Mouse (Mus musculus) spleen, embryonic (tissue): ENCODE results near the gene Fyn.

Experiments
- CTCF ChIA-PET: fragments of 350-600 bp; sonication (Branson Sonifier 250); formaldehyde crosslinking; loops from one replicate; lab custom pipeline; 2022; lab: Charles Lee

Gene Fyn

DNA sequence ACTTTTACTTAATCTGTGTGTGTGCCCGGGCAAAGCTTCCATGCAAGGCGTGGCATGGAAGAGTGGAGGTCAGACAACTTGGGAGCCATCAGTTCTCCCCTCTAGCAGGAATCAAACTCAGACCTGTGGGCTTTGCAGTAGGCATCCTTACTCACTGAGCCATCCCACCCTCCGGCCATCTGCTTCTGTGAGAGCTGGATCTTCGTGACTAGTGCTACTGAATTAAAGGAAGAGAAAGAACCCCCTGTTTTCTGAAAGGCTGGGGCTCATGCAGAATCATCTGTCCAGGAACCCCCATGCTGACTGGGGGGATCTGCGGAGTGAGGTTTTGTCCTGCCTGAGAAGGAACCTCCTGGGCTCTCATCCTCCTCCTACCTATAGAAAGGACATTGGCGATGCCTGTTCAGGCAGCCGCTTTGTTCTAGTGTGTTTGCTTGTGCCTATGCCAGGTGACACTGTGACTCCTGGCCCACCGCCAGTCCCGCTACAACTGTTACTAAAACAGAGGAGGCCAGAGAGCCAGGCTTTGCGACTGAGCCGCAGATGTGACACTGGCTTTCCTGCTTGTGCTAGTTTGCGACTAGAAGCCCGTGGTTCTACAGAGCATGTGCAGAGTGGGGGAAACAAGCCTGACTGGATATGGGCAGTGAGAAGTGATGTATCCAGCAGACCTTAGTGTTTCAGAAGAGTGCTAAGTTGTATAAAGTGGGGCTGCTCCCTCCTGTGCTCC, 133.5 kb downstream of the Fyn start:
- CTCF ChIA-PET, result interaction anchor here (0.8 kb wide), 1 partner anchor 18 kb away, joined by 3 read pairs; no protein-coding TSS in a partner anchor

DNA sequence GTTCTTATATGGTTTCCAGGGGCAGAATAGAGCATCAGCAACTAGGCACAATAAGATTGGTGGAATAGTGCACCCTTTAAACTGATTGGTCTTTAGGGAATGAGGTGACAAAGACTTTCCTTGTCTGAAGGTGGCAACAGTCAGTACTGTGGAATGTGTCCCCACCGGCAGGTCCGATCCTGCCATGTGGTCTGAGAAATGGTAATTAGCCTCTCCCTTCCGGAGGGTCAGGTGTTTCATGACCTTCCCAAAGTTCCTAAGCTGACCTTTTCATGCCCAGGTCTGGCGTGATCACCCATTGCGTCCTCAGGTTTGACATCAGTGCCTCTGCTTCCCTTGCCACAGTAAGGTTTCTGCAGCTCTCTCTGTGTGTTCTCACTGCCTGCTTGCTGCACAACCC, 134.7 kb downstream of the Fyn start:
- CTCF ChIA-PET, result interaction anchor here (0.6 to 0.8 kb wide), 2 partner anchors 35 to 90 kb away, joined by 3 read pairs; no protein-coding TSS in a partner anchor

DNA sequence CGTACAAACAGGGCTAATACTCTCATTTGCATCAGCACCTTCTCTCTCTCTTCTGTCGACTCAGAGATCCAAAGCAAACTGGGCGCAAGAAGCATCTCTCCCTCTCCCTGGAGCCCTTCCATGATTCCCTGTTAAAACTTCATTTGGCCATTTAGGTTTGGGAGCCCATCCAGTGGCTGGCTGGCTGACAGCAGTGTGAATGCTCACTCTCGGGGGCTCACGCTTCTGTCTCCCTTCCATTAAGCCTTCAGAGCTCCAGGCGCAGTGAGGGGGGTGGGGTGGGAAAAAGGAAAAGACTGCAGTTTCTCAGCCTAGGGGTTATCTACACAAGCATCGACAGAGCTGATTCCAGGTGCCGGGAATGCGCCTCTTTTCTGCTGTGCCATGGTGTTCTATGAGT, 136.4 kb downstream of the Fyn start:
- CTCF ChIA-PET, result interaction anchor here (0.5 to 0.7 kb wide), 3 partner anchors 15 to 224 kb away, joined by 3 to 5 read pairs (median 4); no protein-coding TSS in a partner anchor

DNA sequence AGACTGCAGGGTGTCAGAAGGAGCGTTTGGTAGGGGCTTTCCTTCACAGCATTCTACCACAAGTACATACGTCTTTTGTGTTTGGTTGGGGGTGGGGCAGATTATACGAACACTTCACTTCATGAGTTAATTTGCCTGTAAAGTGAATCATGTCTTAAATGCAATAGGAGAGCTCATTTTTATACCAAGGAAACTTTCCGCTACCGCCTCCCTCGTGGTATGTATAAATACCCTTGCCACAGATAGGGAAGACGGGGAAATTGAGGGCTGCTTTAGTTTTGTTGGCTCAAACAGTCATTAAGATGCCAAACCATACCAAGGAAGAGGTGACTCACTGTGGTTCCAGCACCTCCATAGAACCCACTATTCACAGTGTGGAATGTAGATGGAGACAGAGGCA, 137.0 kb downstream of the Fyn start:
- CTCF ChIA-PET, result interaction anchor here (0.5 to 0.7 kb wide), 2 partner anchors 14 to 21 kb away, joined by 4 to 5 read pairs; no protein-coding TSS in a partner anchor

DNA sequence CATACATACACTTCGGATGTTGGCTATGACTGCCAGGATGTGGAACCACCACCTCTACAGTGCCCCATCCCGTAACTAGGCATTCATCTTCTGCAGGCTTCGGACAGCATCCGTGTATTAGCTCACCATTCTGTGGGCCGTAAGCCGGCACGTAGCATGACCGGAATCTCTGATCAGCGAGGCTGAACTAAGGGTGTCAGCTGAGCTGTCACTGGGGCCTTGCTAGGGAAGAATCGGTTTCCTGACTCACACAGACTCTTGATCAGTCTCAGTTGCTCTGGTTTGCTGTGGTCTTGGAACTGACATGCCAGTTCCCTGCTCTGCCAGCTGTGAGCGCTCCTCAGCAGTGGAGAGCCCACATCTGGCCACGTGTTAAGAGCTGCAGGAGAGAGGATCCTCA, 137.7 kb downstream of the Fyn start:
- CTCF ChIA-PET, result no interaction called here

DNA sequence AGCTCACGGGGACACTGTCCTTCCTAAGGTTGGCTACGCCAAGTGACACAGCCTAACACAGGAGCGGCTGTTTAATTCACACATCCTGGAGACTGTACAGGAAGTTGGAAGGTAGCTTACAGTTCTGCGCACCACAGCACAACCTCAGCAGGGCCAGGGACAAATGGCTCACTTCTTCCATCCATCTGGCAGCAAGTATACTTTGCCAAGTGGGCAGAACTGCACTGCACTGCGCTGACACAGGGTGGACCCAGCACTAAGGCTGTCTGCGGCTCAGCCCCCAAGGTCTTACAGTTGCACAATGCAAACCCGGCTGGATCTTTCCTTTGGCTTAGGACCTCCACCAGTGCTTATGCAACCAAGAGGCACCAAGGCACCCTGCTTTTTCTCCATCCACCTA, 138.2 kb downstream of the Fyn start:
- CTCF ChIA-PET, result no interaction called here

DNA sequence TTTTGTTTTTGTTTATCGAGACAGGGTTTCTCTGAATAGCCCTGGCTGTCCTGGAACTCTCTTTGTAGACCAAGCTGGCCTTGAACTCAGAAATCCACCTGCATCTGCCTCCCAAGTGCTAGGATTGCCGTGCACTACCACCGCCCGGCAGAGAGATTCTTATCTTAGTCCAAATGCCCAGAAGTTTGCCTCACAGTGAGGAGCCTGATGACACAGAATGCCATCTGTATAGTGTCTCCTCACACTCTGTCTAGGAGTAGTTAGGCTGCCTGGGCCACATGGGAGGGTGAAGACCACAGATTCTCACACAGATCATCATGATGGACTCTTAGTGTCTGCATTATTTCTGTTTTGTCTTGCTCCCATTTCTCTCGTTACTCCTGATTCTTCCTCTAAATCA, 140.1 kb downstream of the Fyn start:
- CTCF ChIA-PET, result no interaction called here

DNA sequence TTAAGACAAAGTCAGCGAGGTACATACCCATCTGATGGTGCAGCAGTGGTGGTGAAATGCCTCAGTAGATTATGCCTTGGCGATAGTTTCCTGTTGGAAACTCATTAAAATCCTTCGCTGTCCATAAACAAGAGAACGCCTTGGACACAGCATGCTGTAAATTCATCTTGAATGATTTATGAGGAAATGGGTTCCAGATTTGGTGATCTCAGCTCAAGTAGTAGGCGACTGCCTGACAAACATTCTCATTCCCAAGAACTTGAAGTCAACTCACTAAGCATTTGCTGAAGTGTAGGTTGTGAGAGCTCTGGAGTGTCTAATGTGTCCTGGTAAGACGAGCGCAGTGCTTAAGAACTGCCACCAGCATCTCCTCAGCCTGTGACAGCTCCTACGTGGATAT, 141.3 kb downstream of the Fyn start:
- CTCF ChIA-PET, result no interaction called here

DNA sequence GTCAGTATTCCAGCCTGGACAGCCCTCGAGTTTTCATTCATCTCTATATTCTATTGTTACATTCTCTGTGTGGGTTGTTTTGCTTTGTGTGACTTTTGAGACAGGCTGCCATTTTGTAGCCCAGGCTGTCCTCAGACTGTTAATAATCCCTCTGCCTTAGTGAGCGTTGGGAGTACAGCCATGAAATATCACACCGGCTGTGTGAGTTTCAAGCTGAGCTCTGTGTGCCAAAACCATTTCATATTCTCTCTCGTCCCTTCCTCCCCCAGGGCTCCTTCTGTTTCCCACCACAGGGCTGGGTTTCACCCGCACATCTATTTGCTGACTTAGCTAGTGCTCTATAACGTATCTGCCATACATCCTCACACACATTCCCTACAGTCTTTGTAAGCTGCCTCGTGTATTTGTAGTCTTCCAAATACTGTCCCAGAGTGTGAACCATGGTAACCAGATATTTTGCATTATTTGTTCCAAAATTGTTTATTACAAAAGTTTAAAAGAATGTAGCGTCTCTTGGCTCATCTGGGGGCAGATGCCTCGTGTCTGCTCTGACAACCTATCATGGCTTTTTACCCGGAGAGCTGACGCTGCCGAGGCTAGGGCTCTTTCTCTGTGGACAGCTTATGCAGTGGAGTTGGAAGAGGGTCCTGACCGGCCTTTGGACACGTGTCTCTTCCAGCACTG, 144.1 kb downstream of the Fyn start:
- CTCF ChIA-PET, result no interaction called here

DNA sequence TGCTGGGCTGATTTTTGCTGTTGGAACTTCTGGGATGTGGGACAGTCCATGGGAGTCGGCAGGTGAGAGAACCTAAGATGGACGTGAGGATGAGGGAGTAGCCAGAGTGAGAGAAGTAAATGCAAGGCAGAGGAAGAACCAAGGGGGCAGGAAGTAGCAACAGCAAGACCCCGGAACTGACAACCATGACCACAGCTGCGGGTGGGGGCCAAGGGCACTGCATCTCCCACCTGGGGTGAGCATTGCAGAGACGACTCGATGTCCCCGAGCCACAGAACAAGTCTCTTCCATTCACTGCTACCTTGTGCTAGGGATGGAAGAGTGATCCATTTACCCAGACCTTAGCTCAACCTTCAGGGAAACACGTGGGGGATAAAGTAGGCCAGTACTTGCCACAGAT, 146.3 kb downstream of the Fyn start:
- CTCF ChIA-PET, result interaction anchor here (0.6 kb wide), 1 partner anchor 10 kb away, joined by 5 read pairs; no protein-coding TSS in a partner anchor

DNA sequence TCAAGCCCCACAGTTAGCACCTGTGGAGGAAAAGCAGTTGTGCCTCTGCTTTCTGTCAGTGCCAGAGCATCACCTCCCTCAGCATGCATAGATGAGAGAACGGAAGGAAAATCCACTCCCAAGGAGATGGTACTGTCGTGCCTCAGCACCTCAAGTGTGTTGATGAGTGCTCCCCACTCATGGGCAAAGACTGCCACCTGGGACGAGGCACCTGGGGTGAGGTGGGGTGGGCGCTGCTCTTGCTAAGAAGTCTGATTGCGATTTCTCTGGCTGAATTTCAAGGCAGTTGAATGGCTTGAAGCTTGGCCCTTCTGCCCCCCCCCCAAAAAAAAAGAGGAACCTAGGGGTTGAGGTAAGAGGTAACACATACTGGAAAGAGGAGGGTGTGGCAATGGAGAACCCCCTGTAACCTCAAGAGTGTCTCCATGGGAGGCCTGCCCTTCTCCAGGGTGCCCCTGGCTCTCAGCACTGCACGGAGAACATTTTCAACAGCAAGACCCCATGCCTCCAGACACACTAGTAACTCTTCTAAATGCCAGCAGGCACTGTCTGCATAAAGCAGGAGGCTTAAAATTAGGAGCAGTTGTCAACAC, 148.0 kb downstream of the Fyn start:
- CTCF ChIA-PET, result no interaction called here

DNA sequence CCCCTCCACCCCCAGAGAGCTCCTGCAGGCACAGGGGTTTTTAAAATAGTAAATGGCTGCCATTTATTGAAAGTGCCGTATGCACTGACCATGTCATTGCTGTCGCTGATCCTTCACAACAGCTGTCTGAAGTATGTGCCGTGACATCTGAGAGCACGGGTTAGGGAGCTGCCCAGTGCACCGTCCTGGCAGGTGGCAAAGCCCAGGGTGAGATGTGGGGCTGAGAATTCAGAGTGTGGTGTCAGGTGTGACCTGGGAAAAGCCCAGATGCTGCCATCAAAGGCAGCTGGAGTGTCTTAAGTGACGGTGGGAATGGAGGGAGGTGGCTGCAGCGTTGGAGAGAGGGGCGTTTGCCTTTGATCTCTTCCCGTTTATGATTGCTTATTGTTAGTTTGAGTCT, 148.7 kb downstream of the Fyn start:
- CTCF ChIA-PET, result no interaction called here

DNA sequence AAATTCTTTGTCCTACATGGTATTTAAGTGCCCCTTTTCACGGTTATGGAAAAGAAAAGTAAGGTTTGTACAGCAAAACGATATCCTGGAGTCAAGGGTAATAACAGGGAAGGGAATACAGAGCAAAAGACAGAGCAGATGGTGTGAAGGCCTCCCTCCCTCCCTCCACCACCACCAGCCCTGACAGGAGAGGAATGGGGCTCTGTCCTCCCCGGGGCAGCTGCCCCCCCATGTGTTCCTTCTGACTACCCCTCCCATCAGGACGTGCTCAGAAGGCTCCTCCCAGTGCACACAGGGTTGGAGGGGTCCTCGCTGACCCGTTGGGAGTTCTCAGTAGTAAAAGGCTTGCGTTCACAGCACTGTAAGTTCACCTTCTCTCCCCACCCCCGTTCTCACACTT, 149.6 kb downstream of the Fyn start:
- CTCF ChIA-PET, result interaction anchor here (0.7 to 0.8 kb wide), 2 partner anchors 34 to 106 kb away, joined by 3 read pairs; no protein-coding TSS in a partner anchor

DNA sequence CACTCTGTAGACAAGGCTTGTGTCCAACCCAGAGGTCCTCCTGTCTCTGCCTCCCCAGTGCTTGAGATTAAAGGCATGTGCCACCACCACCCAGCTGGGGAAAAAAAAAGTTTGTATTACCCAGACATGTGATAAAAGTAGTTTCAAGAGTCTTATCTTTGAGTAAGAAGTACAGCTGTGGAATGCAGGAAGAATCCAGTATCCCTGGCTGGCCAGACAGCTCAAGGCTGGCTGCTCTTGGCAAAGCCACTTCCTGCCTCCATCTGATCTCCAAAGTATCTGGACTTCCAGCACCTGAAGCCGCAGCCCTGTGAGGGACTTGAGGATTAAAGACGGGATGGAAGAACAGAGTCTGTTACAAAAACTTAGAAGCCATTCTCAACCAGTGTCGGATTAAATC, 150.2 kb downstream of the Fyn start:
- CTCF ChIA-PET, result interaction anchor here (0.7 to 1.7 kb wide), 3 partner anchors 34 to 348 kb away, joined by 3 to 6 read pairs (median 3); no protein-coding TSS in a partner anchor

DNA sequence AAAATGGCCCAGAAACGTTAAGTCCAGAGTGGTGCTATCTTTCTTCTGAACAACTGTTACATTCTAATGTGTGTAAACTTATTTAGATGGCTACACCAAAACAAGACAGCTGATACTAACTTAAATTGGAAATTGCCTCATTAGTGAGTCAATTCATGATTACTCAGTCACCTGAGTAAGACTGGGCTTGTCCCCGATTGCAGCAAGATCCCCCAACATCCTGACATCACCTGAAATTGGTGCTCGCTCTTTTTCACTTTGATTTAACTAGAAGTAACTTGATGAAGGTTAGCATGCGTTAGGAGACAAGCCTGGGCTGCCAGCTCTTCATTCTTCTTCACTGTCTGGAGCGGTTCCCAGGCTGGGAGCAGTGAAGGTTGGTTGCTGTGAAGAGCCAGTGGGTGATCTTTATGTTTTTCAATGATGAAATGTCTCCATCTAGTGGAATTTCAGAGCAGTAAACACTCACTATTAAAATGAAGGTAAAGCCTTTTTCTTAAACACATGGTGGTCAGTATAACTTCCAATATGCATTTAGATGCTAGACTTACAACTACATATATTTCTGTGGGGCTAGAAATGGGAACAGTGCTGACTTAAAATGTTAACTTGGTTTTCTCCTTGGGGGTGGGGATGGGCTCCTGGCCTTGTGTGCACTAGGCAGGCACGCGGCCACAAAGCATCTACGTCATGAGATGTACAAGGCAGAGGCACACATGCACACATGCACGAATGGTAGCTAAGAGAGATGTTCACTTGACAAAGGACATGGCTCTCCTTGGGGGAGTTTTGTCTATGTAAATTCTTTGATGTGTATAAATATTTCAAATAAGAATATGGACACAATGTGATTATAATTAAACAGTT, 151.7 kb downstream of the Fyn start:
- CTCF ChIA-PET, result interaction anchor here (0.6 to 1.7 kb wide), 4 partner anchors 15 to 350 kb away, joined by 3 to 6 read pairs (median 4); no protein-coding TSS in a partner anchor

DNA sequence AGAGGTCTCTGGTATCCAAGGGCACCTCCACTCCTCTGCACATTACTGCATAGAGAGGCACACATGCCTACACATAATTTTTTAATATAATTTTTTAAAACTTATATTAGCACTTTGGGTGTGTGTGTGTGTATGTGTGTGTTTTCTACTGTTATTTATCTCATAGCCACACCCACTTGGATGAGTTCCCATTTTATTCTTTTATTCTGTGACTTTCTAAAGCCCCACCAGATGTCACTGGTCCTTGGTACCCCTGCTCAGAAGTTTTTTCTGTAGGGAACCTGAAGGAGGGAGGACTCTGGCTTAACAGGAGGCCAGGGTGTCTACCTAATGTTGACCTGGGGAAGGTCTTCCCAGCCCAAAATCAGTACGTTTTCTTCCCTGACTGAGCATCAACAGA, 152.7 kb downstream of the Fyn start:
- CTCF ChIA-PET, result no interaction called here

DNA sequence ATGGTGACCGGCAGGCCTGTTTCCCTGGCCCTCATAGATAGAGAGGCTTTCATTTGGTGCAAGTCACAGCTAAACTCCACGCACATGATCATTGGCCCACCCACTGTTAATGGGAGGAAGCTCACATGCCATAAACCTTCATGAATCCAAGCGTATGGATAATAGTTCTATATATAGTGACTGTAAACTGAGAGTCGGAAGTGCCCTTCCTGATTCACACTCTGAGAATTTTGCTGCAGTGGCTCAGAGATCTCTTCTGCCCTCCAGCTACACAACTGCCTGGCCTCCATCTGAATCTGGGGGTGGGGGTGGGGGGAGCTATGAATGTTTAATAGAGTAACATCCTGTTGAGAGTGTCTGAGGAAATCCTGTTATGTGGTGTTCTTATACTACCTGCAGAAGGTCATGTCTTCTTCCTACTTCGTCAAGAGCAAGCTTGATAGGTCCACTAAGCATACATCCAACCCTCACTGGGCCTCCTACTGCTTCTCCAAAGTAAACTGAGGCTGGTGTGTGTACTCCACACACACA, 153.3 kb downstream of the Fyn start:
- CTCF ChIA-PET, result interaction anchor here (1.6 kb wide), 1 partner anchor 352 kb away, joined by 6 read pairs; no protein-coding TSS in a partner anchor

DNA sequence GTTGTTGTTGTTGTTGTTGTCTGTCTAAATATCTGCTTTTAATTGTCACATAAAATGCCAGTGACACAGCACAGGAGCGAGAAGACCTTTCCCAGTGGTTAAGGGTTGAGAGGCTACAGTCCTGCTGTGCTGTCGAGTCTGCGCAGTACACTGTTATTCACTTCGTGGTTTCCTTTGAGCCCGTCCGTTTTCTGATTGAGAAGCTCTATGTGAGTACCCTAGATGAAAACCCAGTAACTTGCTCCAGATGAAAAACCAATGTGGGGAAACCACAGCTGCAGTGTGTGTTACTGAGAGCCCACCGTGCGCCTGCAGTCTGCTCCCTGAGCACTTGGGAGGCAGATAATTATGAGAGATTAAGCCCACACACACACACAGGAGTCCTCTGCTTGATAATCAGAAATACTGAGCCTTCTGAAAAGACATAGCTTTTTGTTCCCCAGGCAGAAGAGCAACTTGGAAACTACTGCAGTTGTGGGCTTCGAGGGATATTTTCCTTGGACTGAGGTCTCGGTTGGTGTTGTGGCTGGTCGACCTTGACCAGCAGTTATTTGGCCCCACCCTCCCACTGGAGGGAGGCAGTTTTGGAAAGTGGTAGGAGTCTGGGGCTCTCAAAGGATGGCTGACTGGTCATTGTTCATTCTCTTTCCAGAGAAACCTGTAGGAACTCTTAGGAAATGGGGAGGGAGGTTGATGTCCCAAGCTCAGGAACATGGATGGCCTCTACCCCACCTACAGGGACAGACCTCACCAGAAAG, 154.4 kb downstream of the Fyn start:
- CTCF ChIA-PET, result interaction anchor here (0.5 to 1.6 kb wide), 2 partner anchors 353 to 410 kb away, joined by 4 to 6 read pairs; no protein-coding TSS in a partner anchor

DNA sequence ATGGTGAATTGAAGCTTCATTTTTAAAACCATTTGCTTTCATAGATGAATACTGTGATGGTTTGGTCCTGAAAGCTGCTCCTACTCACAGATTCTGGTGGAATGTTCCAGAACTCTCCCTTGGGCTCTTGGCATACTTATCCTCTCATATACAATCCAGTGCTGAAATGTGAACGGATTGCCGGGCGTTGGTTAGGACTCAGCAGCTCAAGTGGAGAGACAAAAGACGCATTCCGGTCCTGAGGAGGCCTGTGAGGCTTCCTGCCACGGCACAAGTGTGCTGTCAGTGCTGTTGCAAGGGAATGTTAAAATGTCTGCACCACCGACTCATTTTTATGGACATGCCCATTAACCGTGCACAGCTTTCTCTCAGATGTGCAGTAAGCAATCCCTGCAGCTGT, 155.7 kb downstream of the Fyn start:
- CTCF ChIA-PET, result no interaction called here

DNA sequence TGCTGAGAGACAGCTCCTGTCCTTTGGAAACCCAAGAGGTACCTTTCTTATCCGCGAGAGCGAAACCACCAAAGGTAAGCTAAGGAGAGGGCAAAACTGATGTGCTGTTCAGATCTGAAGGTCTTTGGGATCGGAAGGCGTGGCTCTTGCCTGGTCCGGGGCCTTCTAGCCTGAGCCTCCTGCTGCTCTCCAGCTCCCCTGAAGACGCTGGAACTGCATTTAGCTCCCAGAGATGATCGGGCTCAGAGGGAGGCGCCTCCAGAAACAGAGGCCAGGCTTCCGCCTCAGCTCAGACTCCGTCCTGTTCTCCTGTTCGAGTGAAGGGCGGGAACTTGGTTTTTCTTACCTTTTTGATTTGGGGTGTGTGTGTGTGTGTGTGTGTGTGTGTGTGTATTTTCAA, 156.8 kb downstream of the Fyn start:
- CTCF ChIA-PET, result interaction anchor here (0.6 kb wide), 1 partner anchor 11 kb away, joined by 5 read pairs; no protein-coding TSS in a partner anchor
